Mouse (Mus musculus) thymus, postnatal 0 days (tissue): ENCODE results near the gene Lsm7. TPM values are rescaled to one million over a fixed set of nuclear protein-coding genes. Genes with fewer than 3 reads are reported as not detected.

Experiments
- DNase-seq: peaks from one replicate; pipeline ENCODE4 v3.0.0-alpha.2; 2015; ENCODE audit warnings: low spot score
- polyA plus RNA-seq: library from polyadenylated mRNA; unstranded; fragments of >200 nt; fragmentation: Nextera tagmentation; extraction: Ambion mirVana; gene quantifications from 2 replicates; pipeline ENCODE4 v1.2.1, GENCODE M21; 2015

Lsm7 gene
- polyA plus RNA-seq, 1 experiment from 2014 or later = 340 TPM

GRCm38 (mm10) chr10:80876594-80876993, 21.6 kb upstream of the Lsm7 start:
- no peak for DNase-seq

GRCm38 (mm10) chr10:80876028-80876427, 21.0 kb upstream of the Lsm7 start:
- peak; percentile 51 for DNase-seq

GRCm38 (mm10) chr10:80874035-80874434, 19.0 kb upstream of the Lsm7 start:
- DNase-seq = no peak

- DNase-seq = no peak
Observed at GRCm38 (mm10) chr10:80871581-80871980, 16.6 kb upstream of the Lsm7 start, which contains the start of gene Tmprss9. Gene Tmprss9, plus strand, starts transcription at chr10:80871848.

- no peak for DNase-seq
Observed at GRCm38 (mm10) chr10:80870993-80871392, 16.0 kb upstream of the Lsm7 start.

- DNase-seq = no peak
Observed at GRCm38 (mm10) chr10:80864446-80864845, 9.4 kb upstream of the Lsm7 start.

- DNase-seq = no peak
Observed at GRCm38 (mm10) chr10:80862305-80862704, 7.3 kb upstream of the Lsm7 start.

- DNase-seq = no peak
Observed at GRCm38 (mm10) chr10:80858350-80858935, 3.4 kb upstream of the Lsm7 start.

- no peak for DNase-seq
Observed at GRCm38 (mm10) chr10:80857848-80858247, 2.8 kb upstream of the Lsm7 start.

- DNase-seq = no peak
Observed at GRCm38 (mm10) chr10:80857386-80857785, 2.4 kb upstream of the Lsm7 start.

GRCm38 (mm10) chr10:80856908-80857307, 1.9 kb upstream of the Lsm7 start:
- DNase-seq = no peak

- DNase-seq = peak; percentile 50
Observed at GRCm38 (mm10) chr10:80856267-80856666, 1.3 kb upstream of the Lsm7 start.

GRCm38 (mm10) chr10:80855749-80856073, 702 bp upstream of the Lsm7 start:
- DNase-seq = no peak

- peak; percentile 78 for DNase-seq
Observed at GRCm38 (mm10) chr10:80848571-80848970, 6.4 kb downstream of the Lsm7 start.

- no peak for DNase-seq
Observed at GRCm38 (mm10) chr10:80845732-80846131, 9.3 kb downstream of the Lsm7 start.

GRCm38 (mm10) chr10:80845055-80845693, 9.8 kb downstream of the Lsm7 start:
- no peak for DNase-seq

GRCm38 (mm10) chr10:80843931-80844547, 11.0 kb downstream of the Lsm7 start, which contains the start of gene Lingo3:
Gene Lingo3, minus strand, starts transcription at chr10:80844039.
- peak; percentile 29 for DNase-seq

- no peak for DNase-seq
Observed at GRCm38 (mm10) chr10:80843087-80843930, 11.7 kb downstream of the Lsm7 start.

GRCm38 (mm10) chr10:80842334-80842733, 12.7 kb downstream of the Lsm7 start:
- no peak for DNase-seq

GRCm38 (mm10) chr10:80841685-80842084, 13.3 kb downstream of the Lsm7 start:
- no peak for DNase-seq

- DNase-seq = no peak
Observed at GRCm38 (mm10) chr10:80839848-80840247, 15.2 kb downstream of the Lsm7 start.
